ENCODE assay signal across 26 mouse cellular contexts in the genomic region with DNA sequence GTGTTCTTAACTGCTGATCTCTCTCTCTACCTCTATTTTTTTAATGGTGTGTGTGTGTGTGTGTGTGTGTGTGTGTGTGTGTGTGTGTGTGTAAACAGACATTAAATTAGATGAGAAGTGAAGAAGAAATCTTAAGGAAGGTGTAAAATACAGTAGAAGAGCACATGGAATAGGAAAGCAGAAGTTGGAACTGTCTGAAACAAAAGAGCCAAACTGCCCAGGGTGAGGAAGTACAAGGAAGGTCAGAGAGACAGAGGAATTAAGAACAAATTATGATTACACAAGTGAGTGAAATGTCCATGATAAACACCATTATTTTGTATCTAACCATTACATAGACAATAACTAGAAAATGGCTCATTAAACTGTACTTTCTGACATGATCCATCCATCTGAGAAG. TPM values are rescaled to one million over a fixed set of nuclear protein-coding genes. Genes with fewer than 3 reads are reported as not detected.
A peak's percentile ranks its signal among the peaks of the same experiment; 100 is the strongest.
DNase-seq lines count a peak whose midpoint lies in the region; ATAC-seq lines count a peak whose summit lies in the region.
"Had no signal": no experiment of that assay in that cellular context is flagged by ENCODE, and none has a peak within 500 bp of the region (broad histone marks: within the 10 kb centered on the region; RNA-seq: fewer than 3 reads in every experiment).

No protein-coding gene starts in this region.

- no peak for DNase-seq in spleen, postnatal 36 days (ENCODE audit: low spot score in 2 of 2)
- DNase-seq in layer of hippocampus, adult 9-10 months (ENCODE audit: low spot score): no peak
- no peak for DNase-seq in layer of hippocampus, adult 9-11 months
- no peak for DNase-seq in lung, postnatal 25 days (ENCODE audit: low spot score)
- DNase-seq: adrenal gland, adult 2 months; adrenal gland, adult 8-10 months; adrenal gland, postnatal 10 days; adrenal gland, postnatal 14 days; adrenal gland, postnatal 25 days; adrenal gland, postnatal 36 days; B cell, adult 2 months; cerebellum, adult 11 months; cerebellum, adult 11-12 months had no signal

- 0 out of 2 replicates have a peak, but pooled peaks have one; percentile 52 for ATAC-seq in common myeloid progenitor, adult 5-6 weeks (replicated peaks; ENCODE audit: low read depth, poor library complexity, severe bottlenecking)
- ATAC-seq in granulocyte monocyte progenitor cell, adult 5-6 weeks (replicated peaks; ENCODE audit: poor library complexity, severe bottlenecking): peak; percentile 70
- 0 out of 2 replicates have a peak, but pooled peaks have one; percentile 52 for ATAC-seq in megakaryocyte, adult 5-6 weeks (ENCODE audit: poor library complexity, severe bottlenecking)
- ATAC-seq in megakaryocyte progenitor cell, adult 5-6 weeks (replicated peaks; ENCODE audit: poor library complexity): peak; percentile 65
- ATAC-seq: activated CD4-positive, CD25-positive, alpha-beta regulatory T cell, adult 4 months; CD4-positive, CD25-positive, alpha-beta regulatory T cell, adult 4 months; Patski had no signal

RNA-seq across cellular contexts. Expression of gene Ear6, which starts 9.6 kb away (rescaled TPM):
- 0.55 and 3.3 TPM in 2 replicates for total RNA-seq in common myeloid progenitor, adult 5-6 weeks (2017)
- not detected in 2 replicates for total RNA-seq in granulocyte monocyte progenitor cell, adult 5-6 weeks (2014; fragmentation: Nextera tagmentation)
- 2.1 and 2.7 TPM in 2 replicates for total RNA-seq in granulocyte monocyte progenitor cell, adult 5-6 weeks (2017)
- total RNA-seq in megakaryocyte, adult 5-6 weeks (2015): 69.3 and 75.6 TPM in 2 replicates
- total RNA-seq in megakaryocyte, adult 5-6 weeks (2017): 89.1 and 124 TPM in 2 replicates
- 5.8 and 12.8 TPM in 2 replicates for total RNA-seq in megakaryocyte progenitor cell, adult 5-6 weeks (2015)
- total RNA-seq in megakaryocyte progenitor cell, adult 5-6 weeks (2017): 7.5 and 19.0 TPM in 2 replicates
- total RNA-seq: adrenal gland, adult 18-20 months; adrenal gland, adult 2 months; adrenal gland, adult 8-10 months; adrenal gland, postnatal 25 days; adrenal gland, postnatal 36 days; CH12.LX; ES-E14; G1E; MEL had no signal

RNA-seq across cellular contexts. Expression of gene Mettl17, which starts 40.8 kb away (rescaled TPM):
- 6.7 and 11.5 TPM in 2 replicates for total RNA-seq in common myeloid progenitor, adult 5-6 weeks (2017)
- total RNA-seq in granulocyte monocyte progenitor cell, adult 5-6 weeks (2014; fragmentation: Nextera tagmentation): 15.4 and 22.2 TPM in 2 replicates
- total RNA-seq in granulocyte monocyte progenitor cell, adult 5-6 weeks (2017): 13.1 and 34.7 TPM in 2 replicates
- 6.2 and 11.7 TPM in 2 replicates for total RNA-seq in megakaryocyte, adult 5-6 weeks (2015)
- total RNA-seq in megakaryocyte, adult 5-6 weeks (2017): 6.3 and 11.1 TPM in 2 replicates
- 6.7 and 10.1 TPM in 2 replicates for total RNA-seq in megakaryocyte progenitor cell, adult 5-6 weeks (2015)
- total RNA-seq in megakaryocyte progenitor cell, adult 5-6 weeks (2017): 14.7 and 15.5 TPM in 2 replicates

RNA-seq across cellular contexts. Expression of gene AY358078, which starts 44.0 kb away (rescaled TPM):
- not detected in 2 replicates for total RNA-seq in common myeloid progenitor, adult 5-6 weeks (2017)
- not detected in 2 replicates for total RNA-seq in granulocyte monocyte progenitor cell, adult 5-6 weeks (2014; fragmentation: Nextera tagmentation)
- total RNA-seq in granulocyte monocyte progenitor cell, adult 5-6 weeks (2017): not detected in 2 replicates
- total RNA-seq in megakaryocyte, adult 5-6 weeks (2015): not detected in 2 replicates
- total RNA-seq in megakaryocyte, adult 5-6 weeks (2017): not detected in 2 replicates
- not detected in 2 replicates for total RNA-seq in megakaryocyte progenitor cell, adult 5-6 weeks (2015)
- not detected in 2 replicates for total RNA-seq in megakaryocyte progenitor cell, adult 5-6 weeks (2017)
- total RNA-seq: adrenal gland, adult 18-20 months; adrenal gland, adult 2 months; adrenal gland, adult 8-10 months; adrenal gland, postnatal 10 days; adrenal gland, postnatal 14 days; adrenal gland, postnatal 25 days; adrenal gland, postnatal 36 days; adrenal gland, postnatal 4 days; ES-E14; G1E; MEL had no signal

RNA-seq across cellular contexts. Expression of gene Slc39a2, which starts 48.8 kb away (rescaled TPM):
- total RNA-seq in common myeloid progenitor, adult 5-6 weeks (2017): 0.49 TPM in 1 of 2 replicates, not detected in the other
- total RNA-seq in granulocyte monocyte progenitor cell, adult 5-6 weeks (2014; fragmentation: Nextera tagmentation): 0.49 and 1.4 TPM in 2 replicates
- 0.09 and 0.21 TPM in 2 replicates for total RNA-seq in granulocyte monocyte progenitor cell, adult 5-6 weeks (2017)
- total RNA-seq in megakaryocyte, adult 5-6 weeks (2015): 0.07 TPM in 1 of 2 replicates, not detected in the other
- total RNA-seq in megakaryocyte, adult 5-6 weeks (2017): 0.18 and 0.20 TPM in 2 replicates
- 0.10 and 0.34 TPM in 2 replicates for total RNA-seq in megakaryocyte progenitor cell, adult 5-6 weeks (2015)
- total RNA-seq in megakaryocyte progenitor cell, adult 5-6 weeks (2017): 0.17 TPM in 1 of 2 replicates, not detected in the other
- total RNA-seq: MEL had no signal
